Mouse (Mus musculus) kidney, adult 18-20 months (tissue): ENCODE data around the gene Ankrd34a.

Source experiments
- DNase-seq: peaks from one replicate; pipeline ENCODE4 v3.0.0; 2021

The Ankrd34a gene

DNA sequence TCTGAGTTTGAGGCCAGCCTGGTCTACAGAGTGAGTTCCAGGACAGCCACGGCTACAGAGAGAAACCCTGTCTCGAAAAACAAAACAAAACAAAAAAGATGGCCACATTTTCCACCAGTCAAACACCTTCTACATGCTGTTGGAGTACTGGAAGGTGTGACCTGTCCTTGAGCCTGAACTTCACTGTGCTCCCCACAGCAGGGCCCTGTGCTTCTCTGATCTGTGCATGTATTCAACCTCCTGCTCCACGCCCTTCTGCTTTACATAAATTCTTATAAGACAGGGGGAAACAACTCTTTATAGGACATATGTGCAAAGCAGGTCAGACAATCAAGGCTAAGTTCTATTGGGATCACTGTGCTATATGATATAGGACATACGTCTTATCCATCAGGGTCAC is 26.8 kb downstream of the Ankrd34a start:
- DNase-seq, result no peak

- DNase-seq, result peak; percentile 98
These were observed 33.5 kb downstream of the Ankrd34a start, which contains the start of gene Rbm8a for GRCm38 (mm10) chr3:96629729-96630600. TSS of gene Rbm8a (plus strand) at chr3:96629933.

- no peak for DNase-seq
These were observed 35.6 kb downstream of the Ankrd34a start for GRCm38 (mm10) chr3:96632058-96632457.

- no peak for DNase-seq
These were observed 37.6 kb downstream of the Ankrd34a start for GRCm38 (mm10) chr3:96634015-96634414.

- peak; percentile 93 for DNase-seq
These were observed 38.8 kb downstream of the Ankrd34a start, which contains the start of the genes Pex11b and Gm42957 for GRCm38 (mm10) chr3:96634928-96635879. TSS of gene Pex11b (plus strand) at chr3:96635376. TSS of gene Gm42957 (plus strand) at chr3:96635474.

- no peak for DNase-seq
These were observed 39.5 kb downstream of the Ankrd34a start for GRCm38 (mm10) chr3:96635906-96636305.

DNA sequence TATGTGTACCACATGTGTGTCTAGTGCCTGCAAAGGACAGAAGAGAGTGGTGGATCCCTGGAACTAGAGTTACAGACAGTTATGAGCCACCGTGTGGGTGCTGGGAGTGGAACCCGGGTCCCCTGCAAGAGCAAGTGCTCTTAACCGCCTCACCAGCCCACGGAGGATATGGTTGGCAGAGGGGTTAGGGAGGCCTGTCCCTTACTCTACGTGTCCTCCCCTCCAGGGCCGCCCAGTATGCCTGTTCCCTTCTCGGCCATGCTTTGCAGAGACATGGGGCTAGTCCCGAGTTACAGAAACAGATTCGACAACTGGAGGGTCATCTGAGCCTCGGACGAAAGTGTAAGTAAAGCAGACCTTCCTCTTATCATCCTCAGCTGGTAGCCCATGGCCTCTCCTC is 40.0 kb downstream of the Ankrd34a start:
- no peak for DNase-seq

GRCm38 (mm10) chr3:96639219-96639618 is 42.8 kb downstream of the Ankrd34a start:
- DNase-seq, result peak; percentile 79

GRCm38 (mm10) chr3:96645018-96645649 is 48.7 kb downstream of the Ankrd34a start, which contains the start of gene Itga10:
TSS of gene Itga10 (plus strand) at chr3:96645584.
- DNase-seq, result peak; percentile 34

DNA sequence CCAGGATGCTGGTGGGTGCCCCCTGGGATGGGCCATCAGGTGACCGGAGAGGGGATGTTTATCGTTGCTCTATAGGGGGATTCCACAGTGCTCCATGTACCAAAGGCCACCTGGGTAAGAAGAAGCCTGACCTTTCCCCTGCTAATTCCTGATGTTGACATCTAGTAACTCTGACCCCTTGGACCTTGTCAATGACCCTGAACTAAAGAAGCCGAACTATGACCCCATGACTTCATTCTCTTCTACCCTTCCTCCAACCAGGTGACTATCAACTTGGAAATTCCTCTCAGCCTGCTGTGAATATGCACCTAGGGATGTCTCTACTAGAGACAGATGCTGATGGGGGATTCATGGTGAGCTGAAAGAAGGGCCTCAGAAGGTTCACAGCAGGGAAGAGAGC is 50.9 kb downstream of the Ankrd34a start:
- DNase-seq, result no peak
